Mouse (Mus musculus) olfactory bulb, adult 2 months (tissue): ENCODE data around the gene D430042O09Rik.

Experiments
- CTCF ChIP-seq: fragments of 200-500 bp; IDR thresholded peaks from 2 replicates; pipeline ENCODE4 v1.5.1; 2012; ENCODE audit warnings: low read depth, mild to moderate bottlenecking, low read length, moderate library complexity; ENCODE audit not compliant: insufficient read depth
- POLR2A ChIP-seq: fragments of 200-500 bp; IDR thresholded peaks from 2 replicates; pipeline ENCODE4 v1.6.1; 2012; ENCODE audit warnings: mild to moderate bottlenecking, low read depth, low read length, moderate library complexity; ENCODE audit not compliant: insufficient read depth

DNA sequence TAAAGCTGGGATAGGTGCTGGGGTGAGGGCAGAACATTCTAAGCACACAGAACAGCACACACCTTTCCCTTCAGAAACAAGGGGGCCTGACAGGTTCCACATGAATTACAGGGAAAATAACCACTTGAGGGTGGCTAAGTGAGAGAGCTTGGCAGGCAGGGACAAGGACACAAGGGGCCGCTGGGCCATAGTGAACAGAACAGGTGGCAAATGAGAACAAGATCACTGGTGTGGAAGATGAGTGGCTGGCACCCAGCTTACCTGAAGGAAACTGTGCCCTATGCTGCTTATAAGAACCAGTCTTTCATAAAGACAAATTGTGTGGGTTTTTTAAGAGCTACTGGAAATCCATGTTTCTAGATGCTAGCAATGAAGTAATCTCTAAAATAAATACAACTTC, 4.9 kb upstream of the D430042O09Rik start:
- TF ChIP-seq CTCF = no peak
- TF ChIP-seq POLR2A = no peak
